Comparison of ENCODE assay signal across 8 mouse cellular contexts in genomic region chr4:147131837-147132459, GRCm38 (mm10). TPM values are rescaled to one million over a fixed set of nuclear protein-coding genes. Genes with fewer than 3 reads are reported as not detected.
DNase-seq lines count a peak whose midpoint lies in the region; ATAC-seq and TF ChIP-seq lines count a peak whose summit lies in the region.
"Not testable (repeated sequence)": the region's sequence is repeated elsewhere in the genome, so short reads cannot be mapped to it uniquely, and the experiment has no call there.

Zfp991 (plus strand) TSS chr4:147132038.

- WGBS in embryonic facial prominence, embryonic 15.5 days, result 32% methylated on average over 2 of the region's 15 CpGs
- 24% methylated on average over 2 of the region's 15 CpGs for WGBS in intestine, postnatal 0 days
- WGBS in limb, embryonic 14.5 days, result 62% methylated on average over 1 of the region's 15 CpGs
- 38% methylated on average over 2 of the region's 15 CpGs for WGBS in small intestine, adult 2 months

- not testable (repeated sequence) for H3K4me1 ChIP-seq in G1E (ENCODE audit: insufficient read depth, low read depth, low read length); embryonic facial prominence, embryonic 15.5 days; intestine, postnatal 0 days (replicated peaks; ENCODE audit: control insufficient read depth, insufficient read depth, low read length); limb, embryonic 14.5 days (ENCODE audit: control insufficient read depth, insufficient read depth, low read length); small intestine, adult 2 months (ENCODE audit: control insufficient read depth, insufficient read depth, insufficient read length, low read length)

- DNase-seq in G1E (ENCODE audit: low spot score); limb, embryonic 14.5 days (ENCODE audit: low spot score): not testable (repeated sequence)

- not testable (repeated sequence) for TF ChIP-seq CTCF in G1E (IDR thresholded peaks at IDR 0.05; ENCODE audit: low read depth, low read length); intestine, postnatal 0 days (IDR thresholded peaks at IDR 0.05; ENCODE audit: low read depth); small intestine, adult 2 months (IDR thresholded peaks at IDR 0.05; ENCODE audit: extremely low read depth, insufficient read length, insufficient replicate concordance, low read depth, low read length)

- TF ChIP-seq POLR2A in limb, embryonic 14.5 days (IDR thresholded peaks at IDR 0.05; ENCODE audit: borderline replicate concordance, extremely low read depth, insufficient read depth, insufficient read length); small intestine, adult 2 months (IDR thresholded peaks at IDR 0.05; ENCODE audit: low read depth, low read length): not testable (repeated sequence)

- H3K4me2 ChIP-seq in embryonic facial prominence, embryonic 15.5 days (replicated peaks); limb, embryonic 14.5 days (replicated peaks; ENCODE audit: low read depth, low read length, severe bottlenecking): not testable (repeated sequence)
- H3K4me2 ChIP-seq in intestine, postnatal 0 days (replicated peaks; ENCODE audit: low read depth), result peak within 1 kb of the TSS; percentile 37

- H3K36me3 ChIP-seq in G1E (replicated peaks); embryonic facial prominence, embryonic 15.5 days; intestine, postnatal 0 days (ENCODE audit: control insufficient read depth, insufficient read depth); limb, embryonic 14.5 days (ENCODE audit: control insufficient read depth, insufficient read depth, low read length); small intestine, adult 2 months (ENCODE audit: control insufficient read depth, insufficient read depth, low read length): not testable (repeated sequence)

- H3K27ac ChIP-seq in embryonic facial prominence, embryonic 15.5 days (replicated peaks); intestine, postnatal 0 days (ENCODE audit: low read depth, low read length); limb, embryonic 14.5 days (replicated peaks; ENCODE audit: low read depth, low read length); small intestine, adult 2 months (ENCODE audit: insufficient read depth, low read depth, low read length): not testable (repeated sequence)

- ATAC-seq in G1E (ENCODE audit: extremely low read depth, insufficient number of reproducible peaks, low FRiP score, poor library complexity, severe bottlenecking), result peak; percentile 68
- not testable (repeated sequence) for ATAC-seq in embryonic facial prominence, embryonic 15.5 days (ENCODE audit: insufficient number of reproducible peaks, low FRiP score, low TSS enrichment, low read depth); intestine, postnatal 0 days; limb, embryonic 14.5 days (ENCODE audit: low FRiP score, low read depth)
- peak; percentile 100 for ATAC-seq in granulocyte monocyte progenitor cell, adult 5-6 weeks (replicated peaks; ENCODE audit: poor library complexity, severe bottlenecking)
- peak; percentile 98 to 99 for ATAC-seq in hematopoietic stem cell, adult 5-6 weeks (replicated peaks in 1 of 2; ENCODE audit: insufficient read depth in 1 of 2, low FRiP score in 2 of 2, low TSS enrichment in 1 of 2, low read depth in 1 of 2, poor library complexity in 2 of 2, severe bottlenecking in 2 of 2)
- peak; percentile 94 for ATAC-seq in megakaryocyte-erythroid progenitor cell, adult 5-6 weeks (replicated peaks; ENCODE audit: low FRiP score, low TSS enrichment, poor library complexity, severe bottlenecking)

- H3K27me3 ChIP-seq in G1E (ENCODE audit: insufficient read depth, low read length); embryonic facial prominence, embryonic 15.5 days; intestine, postnatal 0 days (replicated peaks; ENCODE audit: control insufficient read depth, insufficient read depth, low read length); limb, embryonic 14.5 days (ENCODE audit: control insufficient read depth, insufficient read depth, low read length); small intestine, adult 2 months (ENCODE audit: control insufficient read depth, insufficient read depth, low read length): not testable (repeated sequence)

- not testable (repeated sequence) for H3K9ac ChIP-seq in embryonic facial prominence, embryonic 15.5 days; intestine, postnatal 0 days (ENCODE audit: low read depth, low read length); limb, embryonic 14.5 days (ENCODE audit: low read depth, low read length, severe bottlenecking)

- H3K9me3 ChIP-seq in G1E (replicated peaks); intestine, postnatal 0 days (ENCODE audit: control insufficient read depth); limb, embryonic 14.5 days (ENCODE audit: control insufficient read depth, low read length): not testable (repeated sequence)
- H3K9me3 ChIP-seq in embryonic facial prominence, embryonic 15.5 days (replicated peaks), result peaks cover 14% of the 10 kb centered on the region; the same call in 1 of the 2 replicates

- H3K4me3 ChIP-seq in G1E (ENCODE audit: low read depth, low read length), result not testable (repeated sequence)
- H3K4me3 ChIP-seq in embryonic facial prominence, embryonic 15.5 days (replicated peaks), result peak within 1 kb of the TSS; percentile 29
- H3K4me3 ChIP-seq in intestine, postnatal 0 days (ENCODE audit: low read depth, low read length), result peak within 1 kb of the TSS; percentile 22; the same call in 1 of the 2 replicates
- 0 out of 2 replicates have a peak within 1 kb of the TSS, but pooled peaks have one; percentile 16 for H3K4me3 ChIP-seq in limb, embryonic 14.5 days (replicated peaks; ENCODE audit: low read length)
- peak within 1 kb of the TSS; percentile 45 for H3K4me3 ChIP-seq in small intestine, adult 2 months (ENCODE audit: low read depth, low read length)

RNA-seq across cellular contexts. Expression of gene Zfp991, which starts in this region (rescaled TPM):
- total RNA-seq in G1E (2014; fragmentation: Nextera tagmentation) (8.4 and 25.2 TPM in 2 replicates), G1E (2017) (8.7 and 10.7 TPM in 2 replicates)
- not detected in 2 replicates for polyA plus RNA-seq in G1E (2012)
- 4.4 and 4.9 TPM in 2 replicates for polyA plus RNA-seq in embryonic facial prominence, embryonic 15.5 days (2015; fragmentation: Nextera tagmentation; extraction: Ambion mirVana)
- total RNA-seq in granulocyte monocyte progenitor cell, adult 5-6 weeks (2014; fragmentation: Nextera tagmentation), result 36.1 and 54.3 TPM in 2 replicates
- total RNA-seq in granulocyte monocyte progenitor cell, adult 5-6 weeks (2017), result 35.1 and 50.5 TPM in 2 replicates
- 44.5 and 56.2 TPM in 2 replicates for total RNA-seq in hematopoietic stem cell, adult 5-6 weeks (2017)
- 9.1 and 9.9 TPM in 2 replicates for polyA plus RNA-seq in intestine, postnatal 0 days (2015; fragmentation: Nextera tagmentation; extraction: Ambion mirVana)
- 2.1 and 4.7 TPM in 2 replicates for polyA plus RNA-seq in limb, embryonic 14.5 days (2012; rRNA removed)
- polyA plus RNA-seq in limb, embryonic 14.5 days (2014; fragmentation: Nextera tagmentation; extraction: Ambion mirVana), result 9.4 TPM in 2 replicates
- total RNA-seq in megakaryocyte-erythroid progenitor cell, adult 5-6 weeks (2014; fragmentation: Nextera tagmentation), result 27.2 and 31.3 TPM in 2 replicates
- total RNA-seq in megakaryocyte-erythroid progenitor cell, adult 5-6 weeks (2017), result 28.8 and 37.5 TPM in 2 replicates
- polyA plus RNA-seq in small intestine, adult 2 months (2012; rRNA removed), result not detected in 2 replicates
